Mouse (Mus musculus) neural tube, embryonic 13.5 days (tissue): ENCODE results near the gene Tmem18. TPM values are rescaled to one million over a fixed set of nuclear protein-coding genes. Genes with fewer than 3 reads are reported as not detected.

Source experiments
- ATAC-seq: fragments of 200-750 bp; cut with Nextera tagmentation; 2 replicates; pipeline ENCODE4 v1.8.0; 2017; ENCODE audit warnings: low read depth, mild to moderate bottlenecking, moderate TSS enrichment, moderate library complexity
- H3K27ac ChIP-seq: fragments of 300-500 bp; sonication (generic); replicated peaks from 2 replicates; pipeline ENCODE4 v1.5.1; 2015; ENCODE audit warnings: moderate library complexity, mild to moderate bottlenecking, inconsistent platforms
- H3K27me3 ChIP-seq: fragments of 300-500 bp; sonication (generic); 2 replicates; pipeline ENCODE4 v1.6.1; 2015; ENCODE audit warnings: mild to moderate bottlenecking, inconsistent platforms
- H3K36me3 ChIP-seq: fragments of 300-500 bp; sonication (generic); 2 replicates; pipeline ENCODE4 v1.6.1; 2015; ENCODE audit warnings: mild to moderate bottlenecking, inconsistent platforms
- H3K4me1 ChIP-seq: fragments of 300-500 bp; sonication (generic); replicated peaks from 2 replicates; pipeline ENCODE4 v1.6.1; 2015; ENCODE audit warnings: inconsistent platforms
- H3K4me2 ChIP-seq: fragments of 300-500 bp; sonication (generic); 2 replicates; pipeline ENCODE4 v1.6.1; 2015; ENCODE audit warnings: inconsistent platforms, mild to moderate bottlenecking, moderate library complexity
- H3K4me3 ChIP-seq: fragments of 300-500 bp; sonication (generic); 2 replicates; pipeline ENCODE4 v1.5.1; 2015; ENCODE audit warnings: mild to moderate bottlenecking, inconsistent platforms
- H3K9ac ChIP-seq: fragments of 300-500 bp; sonication (generic); 2 replicates; pipeline ENCODE4 v1.6.1; 2015; ENCODE audit warnings: moderate library complexity, mild to moderate bottlenecking, inconsistent platforms
- H3K9me3 ChIP-seq: fragments of 300-500 bp; sonication (generic); 2 replicates; pipeline ENCODE4 v1.6.1; 2016; ENCODE audit warnings: inconsistent platforms
- WGBS: fragments of 180-500 bp; shearing (Covaris S2); methylation state at CpG from one replicate; pipeline ENCODE4 v1.1.7; 2015; 5-methylcytosine and 5-hydroxymethylcytosine counted together
- polyA plus RNA-seq: library from polyadenylated mRNA; unstranded; fragments of >200 nt; fragmentation: Nextera tagmentation; extraction: Ambion mirVana; gene quantifications from 2 replicates; pipeline ENCODE4 v1.2.1, GENCODE M21; 2015

Tmem18 gene
- polyA plus RNA-seq: 24.4 and 30.6 TPM in 2 replicates

DNA sequence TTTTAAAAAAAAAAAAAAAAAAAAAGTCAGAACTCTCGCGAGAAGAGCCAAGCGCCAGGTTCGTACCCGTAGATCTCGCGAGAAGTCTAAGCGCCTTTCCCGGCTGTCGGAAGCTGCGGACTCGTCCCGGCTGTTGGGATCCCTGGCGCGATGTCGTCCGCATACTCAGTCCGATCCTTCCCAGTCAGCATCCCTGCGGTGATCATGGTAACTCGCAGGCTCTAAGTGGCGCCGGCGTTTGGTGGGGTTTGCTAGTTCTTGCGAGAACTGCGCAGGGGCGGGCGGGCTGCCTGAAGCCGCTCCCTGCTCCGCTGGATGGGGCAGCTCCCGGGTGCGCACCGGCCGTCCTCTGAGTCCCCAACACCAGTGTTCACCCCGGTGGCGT, at the start of gene Tmem18:
Gene Tmem18, plus strand, starts transcription at position 71 of the 385 bp plus-strand sequence.
- peak within 1 kb of the TSS; percentile 86 for H3K9ac ChIP-seq
- no peaks in the 10 kb centered on the region; the same call in 1 of the 2 replicates for H3K27me3 ChIP-seq
- peak within 1 kb of the TSS; percentile 61 for H3K4me3 ChIP-seq
- no peaks in the 10 kb centered on the region for H3K9me3 ChIP-seq
- peak within 1 kb of the TSS; percentile 93 for H3K4me2 ChIP-seq
- peak within 1 kb of the TSS; percentile 91 for H3K27ac ChIP-seq
- WGBS: under 1% methylated on average over 35 of the region's 35 CpGs
- peaks cover 19% of the 10 kb centered on the region for H3K4me1 ChIP-seq
- peaks cover 27% of the 10 kb centered on the region for H3K36me3 ChIP-seq
- peak; percentile 96 for ATAC-seq

DNA sequence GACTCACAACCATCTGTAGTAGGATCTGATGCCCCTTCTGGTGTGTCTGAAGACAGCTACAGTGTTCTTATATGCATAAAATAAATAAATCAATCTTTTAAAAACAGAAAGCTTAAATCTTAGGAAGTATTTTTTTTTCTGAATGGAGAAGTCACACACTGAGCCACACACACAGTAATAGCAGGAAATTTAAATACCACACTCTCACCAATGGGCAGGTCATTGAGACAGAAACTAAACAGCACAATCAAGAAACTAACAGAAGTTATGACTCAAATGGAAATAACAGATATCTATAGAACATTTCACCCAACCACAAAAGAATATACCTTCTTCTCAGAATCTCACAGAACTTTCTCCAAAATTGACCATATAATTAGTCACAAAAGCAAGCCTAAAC, 26.9 kb upstream of the Tmem18 start:
- H3K27me3 ChIP-seq: no peaks in the 10 kb centered on the region
- no peak for ATAC-seq

DNA sequence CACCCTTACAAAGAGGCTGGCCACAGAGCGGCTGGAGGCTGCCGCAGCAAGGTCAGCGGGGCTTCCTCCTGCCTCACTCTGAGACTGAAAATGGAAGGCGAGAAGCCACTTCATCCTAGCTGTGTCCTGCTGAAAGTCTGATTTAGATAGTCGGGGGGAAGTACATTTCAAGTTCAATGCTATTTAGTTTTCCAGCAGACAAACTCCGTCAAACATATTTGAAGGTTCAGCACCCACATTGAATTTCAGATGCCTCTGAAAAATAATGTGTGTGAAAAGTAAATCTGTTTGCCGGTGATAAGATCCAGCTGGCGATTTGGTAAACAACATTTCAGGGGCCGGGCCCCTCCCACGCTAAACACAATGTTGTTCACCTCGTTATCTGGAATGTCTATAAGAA, 22.8 kb upstream of the Tmem18 start:
- Histone ChIP-seq H3K9ac (no peak overlapping the region), H3K27me3 (no peaks in the 10 kb centered on the region), H3K9me3 (no peaks in the 10 kb centered on the region), H3K4me2 (peak overlapping the region; percentile 22; the same call in 1 of the 2 replicates), H3K4me3 (no peak overlapping the region), H3K27ac (no peak overlapping the region), H3K4me1 (peaks cover 6% of the 10 kb centered on the region; the same call in 1 of the 2 replicates), H3K36me3 (no peaks in the 10 kb centered on the region)
- WGBS: 26% methylated on average over 11 of the region's 11 CpGs
- no peak for ATAC-seq

More for the DNA sequence above, 26.9 kb upstream of the Tmem18 start:
- peaks cover 6% of the 10 kb centered on the region; the same call in 1 of the 2 replicates for H3K4me1 ChIP-seq
- H3K4me3 ChIP-seq: no peak overlapping the region
- no peak overlapping the region for H3K9ac ChIP-seq
- no peak overlapping the region for H3K27ac ChIP-seq
- no peaks in the 10 kb centered on the region for H3K36me3 ChIP-seq
- no peaks in the 10 kb centered on the region for H3K9me3 ChIP-seq
- H3K4me2 ChIP-seq: no peak overlapping the region

DNA sequence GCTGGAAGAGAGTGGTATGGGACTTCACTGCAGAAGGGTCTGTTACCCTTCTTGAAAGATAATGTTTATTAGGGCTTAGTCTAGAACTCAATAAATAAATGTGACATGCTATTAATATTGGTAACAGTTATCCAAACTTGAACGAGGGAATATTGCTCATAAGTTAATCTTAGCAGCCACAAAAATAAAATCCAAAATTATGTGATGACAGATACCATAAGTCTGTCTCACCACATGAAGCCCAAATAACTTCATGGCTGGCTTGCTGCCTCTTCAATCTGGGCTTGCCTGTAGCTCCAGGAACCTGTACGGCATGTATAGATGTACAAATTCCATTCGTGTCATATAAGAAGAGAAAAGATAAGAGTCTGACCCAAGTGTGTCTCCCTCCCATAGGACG, 12.2 kb upstream of the Tmem18 start:
- Histone ChIP-seq H3K9me3 (no peaks in the 10 kb centered on the region), H3K27me3 (no peaks in the 10 kb centered on the region), H3K4me2 (no peak overlapping the region), H3K27ac (no peak overlapping the region), H3K4me3 (no peak overlapping the region), H3K4me1 (no peaks in the 10 kb centered on the region), H3K36me3 (no peaks in the 10 kb centered on the region), H3K9ac (no peak overlapping the region)
- ATAC-seq: no peak
- 88% methylated on average over 4 of the region's 4 CpGs for WGBS

DNA sequence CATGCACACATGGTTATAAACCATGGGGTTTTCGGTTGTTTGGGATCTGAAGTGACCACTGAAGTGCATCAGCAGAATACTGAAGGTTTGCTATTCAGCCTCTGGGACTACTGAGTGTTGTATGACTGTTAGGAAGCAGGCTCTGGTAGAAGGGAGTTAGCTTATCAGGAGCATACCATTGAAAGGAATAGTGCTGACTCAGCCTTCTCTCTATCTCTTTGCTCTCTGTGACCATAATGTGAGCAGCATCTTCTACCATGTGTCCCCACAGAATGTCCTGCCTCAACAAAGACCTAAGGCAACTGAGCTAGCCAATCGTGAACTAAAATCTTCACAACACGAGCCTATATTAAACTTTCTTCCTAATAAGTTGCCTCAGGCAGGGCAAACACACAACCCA, 8.3 kb upstream of the Tmem18 start:
- no peak for ATAC-seq
- Histone ChIP-seq H3K9me3 (no peaks in the 10 kb centered on the region), H3K9ac (no peak overlapping the region), H3K36me3 (no peaks in the 10 kb centered on the region), H3K4me1 (no peaks in the 10 kb centered on the region), H3K27me3 (no peaks in the 10 kb centered on the region; the same call in 1 of the 2 replicates), H3K27ac (no peak overlapping the region), H3K4me2 (no peak overlapping the region), H3K4me3 (no peak overlapping the region)
- WGBS: 89% methylated on average over 3 of the region's 3 CpGs

DNA sequence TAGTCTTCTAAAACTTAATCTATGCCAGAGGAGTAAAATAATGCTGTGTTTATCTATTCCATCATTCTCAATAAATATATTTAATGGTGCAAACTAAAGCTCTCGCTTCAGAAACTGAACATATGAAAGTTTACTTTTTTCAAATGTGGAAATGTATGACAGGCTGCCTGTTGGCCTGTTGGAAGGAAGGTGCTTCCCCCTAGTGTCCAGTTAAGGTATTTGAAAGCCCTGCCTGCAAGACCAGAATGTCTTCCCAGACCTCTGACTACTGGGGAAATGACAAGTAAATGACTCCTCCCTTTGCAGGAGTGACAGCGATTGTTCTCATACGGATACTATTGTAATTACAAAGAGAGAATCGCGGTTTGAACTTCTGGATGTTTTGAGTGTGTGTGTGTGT, 6.2 kb upstream of the Tmem18 start:
- no peaks in the 10 kb centered on the region for H3K4me1 ChIP-seq
- peak; percentile 47; the same call in 1 of the 2 replicates for ATAC-seq
- H3K27ac ChIP-seq: no peak overlapping the region
- no peak overlapping the region for H3K4me2 ChIP-seq
- H3K9ac ChIP-seq: no peak overlapping the region
- no peaks in the 10 kb centered on the region for H3K9me3 ChIP-seq
- no peaks in the 10 kb centered on the region; the same call in 1 of the 2 replicates for H3K27me3 ChIP-seq
- H3K36me3 ChIP-seq: no peaks in the 10 kb centered on the region
- 18% methylated on average over 5 of the region's 5 CpGs for WGBS
- H3K4me3 ChIP-seq: no peak overlapping the region

DNA sequence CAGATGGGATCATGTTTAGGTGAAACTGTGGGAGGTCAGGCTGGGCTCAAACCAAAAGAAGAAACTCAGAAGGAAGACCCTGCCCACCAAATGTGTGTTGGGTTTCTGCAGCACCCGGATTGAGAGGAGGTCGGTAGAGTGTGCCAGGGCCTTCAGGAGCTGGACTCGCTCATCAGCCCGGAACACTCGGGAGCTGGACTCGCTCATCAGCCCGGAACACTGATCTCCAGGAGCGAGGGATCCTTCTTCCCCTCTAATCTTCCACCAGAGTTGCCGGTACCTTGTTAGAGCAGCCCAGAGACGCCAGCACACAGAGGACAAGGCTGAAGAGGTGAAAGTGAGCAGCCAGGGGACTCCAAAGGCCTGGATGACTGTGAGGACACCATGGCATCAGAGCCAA, 2.9 kb upstream of the Tmem18 start:
- H3K9me3 ChIP-seq: no peaks in the 10 kb centered on the region
- 92% methylated on average over 10 of the region's 10 CpGs for WGBS
- ATAC-seq: no peak
- H3K27me3 ChIP-seq: no peaks in the 10 kb centered on the region; the same call in 1 of the 2 replicates
- no peak overlapping the region for H3K9ac ChIP-seq
- no peaks in the 10 kb centered on the region for H3K36me3 ChIP-seq
- no peak overlapping the region for H3K4me3 ChIP-seq
- peaks cover 19% of the 10 kb centered on the region for H3K4me1 ChIP-seq
- no peak overlapping the region for H3K4me2 ChIP-seq
- H3K27ac ChIP-seq: no peak overlapping the region

DNA sequence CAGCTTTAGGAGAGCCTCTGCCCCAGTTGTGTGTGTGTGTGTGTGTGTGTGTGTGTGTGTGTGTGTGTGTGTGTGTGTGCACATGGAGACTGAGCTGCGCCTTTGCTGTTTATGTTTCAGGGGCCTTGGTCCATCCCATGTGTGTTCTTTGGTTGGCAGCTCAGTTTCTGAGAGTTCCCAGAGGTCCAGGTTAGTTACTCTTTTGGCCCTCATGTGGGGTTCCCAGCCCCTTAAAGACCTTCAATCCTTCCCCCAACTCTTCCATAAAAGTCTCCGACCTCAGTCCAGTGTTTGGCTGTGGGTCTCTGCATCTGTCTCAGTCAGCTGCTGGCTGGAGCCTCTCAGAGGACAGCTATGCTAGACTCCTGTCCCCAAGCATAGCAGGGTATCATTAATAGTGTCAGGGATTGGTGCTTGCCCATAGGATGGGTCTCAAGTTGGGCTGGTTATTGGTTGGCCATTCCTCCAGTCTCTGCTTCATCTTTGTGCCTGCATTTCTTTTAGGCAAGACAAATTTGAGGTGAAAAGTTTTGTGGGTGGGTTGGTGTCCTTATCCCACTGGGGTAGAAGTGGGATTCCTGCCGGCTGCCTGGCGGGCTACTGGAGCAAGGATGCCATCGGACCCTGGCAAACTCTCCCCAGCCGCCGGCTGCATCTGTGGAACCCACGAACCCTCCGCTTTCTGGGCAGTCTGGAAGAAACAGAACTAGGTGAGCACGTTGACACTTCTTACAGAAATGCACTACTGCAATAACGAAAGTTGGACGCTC, 455 bp upstream of the Tmem18 start:
- peak; percentile 73 for ATAC-seq
- H3K27me3 ChIP-seq: no peaks in the 10 kb centered on the region; the same call in 1 of the 2 replicates
- peak overlapping the region; percentile 86 for H3K9ac ChIP-seq
- 14% methylated on average over 12 of the region's 12 CpGs for WGBS
- peak overlapping the region; percentile 61 for H3K4me3 ChIP-seq
- no peaks in the 10 kb centered on the region for H3K9me3 ChIP-seq
- peaks cover 21% of the 10 kb centered on the region for H3K36me3 ChIP-seq
- peak overlapping the region; percentile 91; the same call in 1 of the 2 replicates for H3K27ac ChIP-seq
- H3K4me2 ChIP-seq: peak overlapping the region; percentile 93
- peaks cover 19% of the 10 kb centered on the region for H3K4me1 ChIP-seq

DNA sequence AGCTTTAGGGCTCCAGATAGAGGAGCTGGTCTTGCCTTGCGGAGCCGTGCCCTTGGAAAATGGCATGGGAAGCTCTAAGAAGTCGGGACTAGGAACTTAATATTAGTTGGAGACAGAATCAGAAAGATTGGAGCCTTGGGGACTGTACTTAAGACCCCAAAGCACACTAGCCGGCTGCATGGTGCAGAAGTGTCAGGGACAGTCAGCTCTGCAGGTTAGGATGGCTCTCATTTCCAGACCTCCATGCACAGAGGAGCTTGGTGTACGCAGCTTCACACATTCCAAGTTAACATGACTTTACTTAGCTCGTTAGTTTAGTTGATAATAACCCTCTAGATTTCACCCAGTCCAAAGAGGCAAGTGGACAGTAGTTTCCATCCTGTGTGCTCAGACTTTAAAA, 637 bp downstream of the Tmem18 start:
- no peaks in the 10 kb centered on the region; the same call in 1 of the 2 replicates for H3K27me3 ChIP-seq

DNA sequence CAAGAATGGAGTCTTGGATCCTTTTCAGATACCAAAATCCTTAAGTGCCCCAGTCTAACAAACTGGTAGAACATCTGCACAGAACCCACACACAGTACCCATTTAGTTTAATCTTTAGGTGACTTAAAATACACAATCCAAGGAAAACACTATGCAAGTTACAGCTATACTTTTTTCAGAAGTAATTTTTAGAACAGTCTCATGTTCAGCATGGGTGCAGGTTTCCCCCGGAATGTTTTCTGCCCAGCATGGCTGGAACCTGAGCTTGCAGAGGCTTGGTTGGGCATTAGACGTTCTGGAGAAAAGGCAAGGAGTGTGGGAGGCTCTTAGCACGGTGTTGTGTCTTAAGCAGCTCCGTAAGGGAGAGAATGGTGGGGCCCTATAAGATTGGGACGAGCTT, 7.6 kb downstream of the Tmem18 start:
- H3K4me1 ChIP-seq: no peaks in the 10 kb centered on the region
- no peak for ATAC-seq
- H3K36me3 ChIP-seq: peaks cover 44% of the 10 kb centered on the region
- WGBS: 94% methylated on average over 5 of the region's 5 CpGs
- no peak overlapping the region for H3K4me3 ChIP-seq
- H3K9me3 ChIP-seq: no peaks in the 10 kb centered on the region
- no peak overlapping the region for H3K27ac ChIP-seq
- no peak overlapping the region for H3K4me2 ChIP-seq
- no peaks in the 10 kb centered on the region for H3K27me3 ChIP-seq
- no peak overlapping the region for H3K9ac ChIP-seq

More for the DNA sequence above, 637 bp downstream of the Tmem18 start:
- 13% methylated on average over 6 of the region's 6 CpGs for WGBS
- Histone ChIP-seq H3K27ac (peak overlapping the region; percentile 91), H3K4me1 (peaks cover 19% of the 10 kb centered on the region), H3K4me3 (peak overlapping the region; percentile 61), H3K36me3 (peaks cover 29% of the 10 kb centered on the region), H3K9ac (peak overlapping the region; percentile 86), H3K9me3 (no peaks in the 10 kb centered on the region), H3K4me2 (peak overlapping the region; percentile 93)
- ATAC-seq: peak; percentile 68

DNA sequence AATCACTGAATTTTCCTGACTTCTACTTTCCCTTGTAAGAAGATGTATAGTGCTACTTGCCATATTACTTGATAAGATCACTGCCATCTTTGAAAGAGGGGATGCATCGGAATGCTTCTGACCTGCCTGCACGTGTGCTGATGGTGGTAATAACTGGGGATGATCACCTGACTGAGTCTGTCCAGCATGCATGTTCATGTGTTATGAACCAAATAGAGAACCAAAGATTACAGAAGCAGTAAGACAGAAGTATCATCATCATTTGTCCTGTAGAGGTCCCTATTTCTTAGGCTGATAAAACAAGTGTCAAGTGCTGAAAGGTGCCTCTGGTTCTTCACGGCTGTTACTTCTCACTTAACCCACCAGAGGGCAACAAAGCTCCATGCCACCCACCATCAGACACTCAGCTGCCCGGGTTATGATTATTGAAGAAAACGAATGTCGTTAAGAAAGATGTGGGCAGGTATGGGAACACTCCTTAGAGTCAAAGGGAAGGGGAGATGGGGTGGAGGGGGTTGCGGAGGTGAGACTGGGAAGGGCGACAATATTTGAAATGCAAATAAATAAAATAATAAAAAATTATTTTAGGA, 12.7 kb downstream of the Tmem18 start:
- peak; percentile 75 for ATAC-seq
- H3K9ac ChIP-seq: no peak overlapping the region
- H3K4me2 ChIP-seq: no peak overlapping the region
- no peak overlapping the region for H3K4me3 ChIP-seq
- no peak overlapping the region for H3K27ac ChIP-seq
- WGBS: 40% methylated on average over 8 of the region's 8 CpGs
- H3K9me3 ChIP-seq: no peaks in the 10 kb centered on the region
- H3K4me1 ChIP-seq: no peaks in the 10 kb centered on the region
- H3K36me3 ChIP-seq: peaks cover 5% of the 10 kb centered on the region; the same call in 1 of the 2 replicates
- no peaks in the 10 kb centered on the region for H3K27me3 ChIP-seq

DNA sequence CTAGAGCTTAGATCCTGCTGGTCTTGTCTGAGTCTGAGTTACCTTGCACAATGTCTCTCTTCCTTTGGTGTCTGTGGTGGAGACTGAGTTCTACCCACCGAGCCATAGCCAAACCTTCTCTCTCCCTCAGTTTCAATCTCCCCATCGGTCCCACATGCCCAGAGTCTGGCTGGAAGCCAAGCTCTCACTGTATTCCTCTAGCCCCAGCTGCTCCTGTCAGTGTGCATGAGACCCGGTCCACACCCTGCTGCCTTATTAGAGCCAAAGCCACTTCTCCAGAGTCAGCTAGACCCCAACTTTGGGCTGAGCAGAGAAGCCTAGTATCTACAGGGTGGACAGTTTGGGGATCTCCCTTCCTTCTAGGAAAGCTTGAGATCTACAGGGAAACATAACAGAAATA, 14.7 kb downstream of the Tmem18 start:
- Histone ChIP-seq H3K4me1 (no peaks in the 10 kb centered on the region), H3K9ac (no peak overlapping the region), H3K4me2 (no peak overlapping the region), H3K9me3 (no peaks in the 10 kb centered on the region), H3K4me3 (no peak overlapping the region), H3K27me3 (no peaks in the 10 kb centered on the region), H3K36me3 (no peaks in the 10 kb centered on the region), H3K27ac (no peak overlapping the region)
- WGBS: 51% methylated on average over 3 of the region's 3 CpGs
- ATAC-seq: no peak
